Mouse (Mus musculus) kidney, postnatal 0 days (tissue): ENCODE results near the gene Bcl2. TPM values are rescaled to one million over a fixed set of nuclear protein-coding genes. Genes with fewer than 3 reads are reported as not detected.

Experiments used
- ATAC-seq: fragments of 200-750 bp; cut with Nextera tagmentation; replicated peaks from 2 replicates; pipeline ENCODE4 v1.8.0; 2017; ENCODE audit warnings: low read depth, moderate number of reproducible peaks, moderate TSS enrichment, moderate library complexity; ENCODE audit not compliant: low FRiP score
- DNase-seq: peaks from one replicate; pipeline ENCODE4 v3.0.0-alpha.2; 2016; ENCODE audit warnings: low spot score
- H3K27ac ChIP-seq: fragments of 300-500 bp; sonication (generic); 2 replicates; pipeline ENCODE4 v1.5.1; 2014; ENCODE audit warnings: mild to moderate bottlenecking
- H3K27me3 ChIP-seq: fragments of 300-500 bp; sonication (generic); 2 replicates; pipeline ENCODE4 v1.6.1; 2014; ENCODE audit warnings: low read length, mixed read lengths; ENCODE audit not compliant: insufficient read depth
- H3K36me3 ChIP-seq: fragments of 300-500 bp; sonication (generic); 2 replicates; pipeline ENCODE4 v1.6.1; 2014; ENCODE audit warnings: low read length, mixed read lengths; ENCODE audit not compliant: insufficient read depth
- H3K4me1 ChIP-seq: fragments of 300-500 bp; sonication (generic); replicated peaks from 2 replicates; pipeline ENCODE4 v1.6.1; 2014; ENCODE audit warnings: antibody characterized with exemption, low read length, mixed read lengths; ENCODE audit not compliant: insufficient read depth
- H3K4me2 ChIP-seq: fragments of 300-500 bp; sonication (generic); 2 replicates; pipeline ENCODE4 v1.6.1; 2014; ENCODE audit warnings: mild to moderate bottlenecking, low read length, moderate library complexity, mixed read lengths
- H3K4me3 ChIP-seq: fragments of 300-500 bp; sonication (generic); replicated peaks from 2 replicates; pipeline ENCODE4 v1.5.1; 2014; ENCODE audit warnings: low read depth, low read length
- H3K9ac ChIP-seq: fragments of 300-500 bp; sonication (generic); 2 replicates; pipeline ENCODE4 v1.6.1; 2014; ENCODE audit warnings: low read depth, low read length
- H3K9me3 ChIP-seq: fragments of 300-500 bp; sonication (generic); replicated peaks from 2 replicates; pipeline ENCODE4 v1.6.1; 2016; ENCODE audit warnings: low read length, inconsistent platforms, mixed read lengths
- CTCF ChIP-seq: IDR thresholded peaks from 2 replicates; pipeline ENCODE4 v1.5.1; 2016; ENCODE audit warnings: antibody characterized with exemption, low read depth, mild to moderate bottlenecking, moderate library complexity
- WGBS: fragments of 180-500 bp; shearing (Covaris S2); extraction: QIAGEN DNeasy Blood & Tissue Kit; methylation state at CpG from one replicate; pipeline ENCODE4 v1.1.7; 2014; 5-methylcytosine and 5-hydroxymethylcytosine counted together
- polyA plus RNA-seq: library from polyadenylated mRNA; unstranded; fragments of >200 nt; fragmentation: Nextera tagmentation; extraction: Ambion mirVana; gene quantifications from 2 replicates; pipeline ENCODE4 v1.2.1, GENCODE M21; 2015

Gene Bcl2
- polyA plus RNA-seq, 1 experiment from 2014 or later = 11.7 TPM

DNA sequence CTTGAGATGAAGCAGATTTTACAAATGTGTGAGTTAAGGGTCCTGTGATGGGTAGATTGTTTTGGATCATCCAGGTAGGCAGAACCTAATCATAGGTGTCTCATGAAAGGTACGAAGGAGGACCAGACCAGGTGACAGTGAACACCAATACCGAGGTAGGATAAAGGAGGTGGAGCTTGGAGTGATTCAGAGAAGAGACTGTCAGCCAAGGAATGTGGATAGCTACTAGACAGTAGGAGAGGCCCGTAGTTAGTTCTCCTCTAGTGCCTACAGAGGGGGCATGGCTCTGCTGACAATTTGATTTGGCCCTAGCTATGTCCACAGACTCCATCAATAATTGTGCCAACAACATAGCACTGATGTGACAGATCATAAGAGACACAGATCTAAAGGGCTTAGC, 188.0 kb downstream of the Bcl2 start:
- ATAC-seq (no peak), DNase-seq (no peak)
- 81% methylated on average over 3 of the region's 3 CpGs for WGBS
- TF ChIP-seq CTCF = no peak
- Histone ChIP-seq H3K27ac (no peak overlapping the region), H3K27me3 (no peaks in the 10 kb centered on the region), H3K4me2 (no peak overlapping the region), H3K4me1 (no peaks in the 10 kb centered on the region), H3K9ac (no peak overlapping the region), H3K9me3 (no peaks in the 10 kb centered on the region), H3K4me3 (no peak overlapping the region), H3K36me3 (no peaks in the 10 kb centered on the region)

DNA sequence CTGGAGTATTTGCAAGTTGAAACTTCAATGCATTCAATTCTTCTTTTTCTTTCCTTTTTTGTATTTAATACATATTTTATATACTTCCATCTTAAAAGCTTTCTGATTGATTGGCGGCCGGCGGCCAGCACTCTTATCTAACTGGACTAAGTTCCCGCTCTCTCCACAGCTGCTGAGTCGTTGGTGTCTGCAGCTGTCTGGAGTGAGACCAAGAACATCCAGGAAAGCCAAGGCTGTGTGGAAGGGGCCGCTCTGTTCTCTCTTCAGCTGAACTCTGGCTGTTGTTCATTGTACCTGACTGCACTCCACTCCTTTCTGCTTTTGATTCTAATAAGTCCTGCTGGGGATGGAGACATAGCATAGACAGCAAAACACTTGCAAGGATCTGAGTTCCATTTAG, 190.3 kb downstream of the Bcl2 start:
- no peak for DNase-seq
- Histone ChIP-seq H3K4me1 (no peaks in the 10 kb centered on the region), H3K4me2 (no peak overlapping the region), H3K36me3 (no peaks in the 10 kb centered on the region), H3K9ac (no peak overlapping the region), H3K27ac (no peak overlapping the region), H3K9me3 (no peaks in the 10 kb centered on the region), H3K27me3 (no peaks in the 10 kb centered on the region), H3K4me3 (no peak overlapping the region)
- WGBS = 67% methylated on average over 6 of the region's 6 CpGs
- no peak for ATAC-seq
- TF ChIP-seq CTCF = no peak

DNA sequence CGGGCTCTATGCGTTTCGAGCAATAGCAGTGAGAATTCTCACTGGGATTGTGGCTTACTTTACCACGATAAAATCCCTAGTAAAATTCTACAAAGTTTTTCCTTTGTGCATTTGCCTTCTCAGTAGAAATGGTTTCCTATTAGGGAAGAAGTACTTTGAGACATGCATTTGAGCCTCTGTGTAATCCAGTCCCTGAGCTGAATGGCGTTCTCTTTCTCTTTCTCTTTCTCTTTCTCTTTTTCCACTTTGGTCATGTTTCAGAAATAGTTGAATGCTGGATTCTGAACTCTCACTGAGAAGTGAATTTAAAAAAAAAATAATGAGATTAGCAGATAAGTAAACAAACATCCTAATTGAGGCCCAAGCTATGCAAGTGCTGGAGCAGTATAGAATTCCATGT, 191.1 kb downstream of the Bcl2 start:
- Histone ChIP-seq H3K4me2 (no peak overlapping the region), H3K36me3 (no peaks in the 10 kb centered on the region), H3K27ac (no peak overlapping the region), H3K4me1 (no peaks in the 10 kb centered on the region), H3K27me3 (no peaks in the 10 kb centered on the region), H3K4me3 (no peak overlapping the region), H3K9me3 (no peaks in the 10 kb centered on the region), H3K9ac (no peak overlapping the region)
- WGBS = 77% methylated on average over 5 of the region's 5 CpGs
- ATAC-seq = no peak
- no peak for TF ChIP-seq CTCF
- no peak for DNase-seq

DNA sequence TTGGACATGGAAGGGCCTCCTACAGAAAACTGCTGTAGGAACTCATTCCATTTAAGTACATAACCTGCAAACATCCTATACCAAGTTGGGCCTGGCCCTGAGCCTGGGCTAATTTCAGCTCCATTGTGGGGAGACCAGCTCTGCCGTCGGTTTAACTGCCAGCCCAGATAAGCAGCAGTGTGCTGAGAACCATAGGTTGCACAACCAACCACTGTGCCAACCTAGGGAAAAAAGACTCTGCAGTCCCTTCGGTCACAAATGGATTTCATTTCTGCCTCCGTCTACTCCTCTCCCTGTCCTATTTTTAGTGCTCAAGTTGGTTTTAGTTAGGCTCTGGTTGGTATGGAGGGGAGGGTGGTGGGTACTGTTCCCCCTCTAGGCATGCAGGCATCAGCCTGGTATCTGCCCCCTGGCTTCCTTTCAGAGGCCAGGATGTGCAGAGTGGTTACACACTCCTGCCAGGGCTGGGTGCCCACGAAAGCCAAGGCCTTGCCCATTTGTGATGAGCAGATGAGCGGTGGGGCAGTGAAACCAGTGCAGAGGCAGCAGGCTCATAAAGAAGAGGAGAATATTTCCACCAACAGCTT, 196.4 kb downstream of the Bcl2 start:
- H3K27me3 ChIP-seq = no peaks in the 10 kb centered on the region
- ATAC-seq = no peak
- TF ChIP-seq CTCF = no peak
- H3K27ac ChIP-seq = no peak overlapping the region
- no peak overlapping the region for H3K9ac ChIP-seq
- H3K36me3 ChIP-seq = no peaks in the 10 kb centered on the region
- DNase-seq = no peak
- no peak overlapping the region for H3K4me2 ChIP-seq
- H3K9me3 ChIP-seq = no peaks in the 10 kb centered on the region
- 87% methylated on average over 6 of the region's 6 CpGs for WGBS
- 0 out of 2 replicates have a peak, but pooled peaks cover 3% of the 10 kb centered on the region for H3K4me1 ChIP-seq
- no peak overlapping the region for H3K4me3 ChIP-seq

DNA sequence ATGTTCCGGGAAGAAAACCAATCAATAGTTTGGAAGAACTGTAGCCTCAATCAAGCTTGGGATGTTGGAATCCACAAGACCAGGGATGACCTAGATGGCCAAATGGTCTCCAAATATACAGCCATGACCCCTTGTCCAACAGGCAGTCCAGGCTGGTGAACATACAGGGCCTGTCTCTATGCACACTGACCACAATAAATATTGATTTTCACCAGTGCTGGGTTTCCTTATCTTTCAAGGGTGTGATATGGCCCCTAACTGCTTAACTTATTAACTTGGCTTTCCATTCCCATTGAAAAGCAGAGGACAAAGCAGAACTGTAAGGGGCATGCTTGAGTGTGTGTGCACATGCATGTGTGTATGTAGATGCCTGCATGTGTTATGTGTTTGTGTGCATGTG, 197.0 kb downstream of the Bcl2 start:
- no peak for ATAC-seq
- DNase-seq = no peak
- Histone ChIP-seq H3K4me2 (no peak overlapping the region), H3K9ac (no peak overlapping the region), H3K27me3 (no peaks in the 10 kb centered on the region), H3K4me3 (no peak overlapping the region), H3K27ac (no peak overlapping the region), H3K4me1 (0 out of 2 replicates have a peak, but pooled peaks cover 3% of the 10 kb centered on the region), H3K9me3 (no peaks in the 10 kb centered on the region), H3K36me3 (no peaks in the 10 kb centered on the region)
- no peak for TF ChIP-seq CTCF
- WGBS = 93% methylated on average over 1 of the region's 1 CpGs

DNA sequence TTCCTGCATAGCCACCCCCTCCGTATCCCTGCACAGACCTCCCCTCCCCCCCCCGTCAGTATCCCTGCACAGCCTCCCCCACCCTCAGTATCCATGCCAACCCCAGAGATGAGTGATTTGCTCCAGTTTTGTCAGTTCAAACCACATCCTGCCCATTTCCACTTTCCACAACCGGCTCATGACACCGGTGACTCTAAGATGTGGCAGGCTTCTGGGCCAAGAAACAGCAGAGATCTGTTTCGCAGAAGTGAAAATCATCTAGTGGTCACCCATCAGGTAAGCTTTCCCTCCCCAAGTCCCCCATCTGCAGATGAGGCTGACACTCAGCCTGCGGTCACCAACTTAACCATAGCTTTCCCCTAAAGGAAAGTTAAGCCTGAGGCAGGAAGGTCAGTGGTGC, 198.5 kb downstream of the Bcl2 start:
- DNase-seq = no peak
- Histone ChIP-seq H3K4me3 (no peak overlapping the region), H3K27ac (no peak overlapping the region), H3K4me1 (0 out of 2 replicates have a peak, but pooled peaks cover 3% of the 10 kb centered on the region), H3K4me2 (no peak overlapping the region), H3K9me3 (no peaks in the 10 kb centered on the region), H3K36me3 (no peaks in the 10 kb centered on the region), H3K27me3 (no peaks in the 10 kb centered on the region), H3K9ac (no peak overlapping the region)
- ATAC-seq = no peak
- TF ChIP-seq CTCF = no peak
- WGBS = 91% methylated on average over 6 of the region's 6 CpGs
